Mouse (Mus musculus): ENCODE results near the gene Zfp933. TPM values are rescaled to one million over a fixed set of nuclear protein-coding genes. Genes with fewer than 3 reads are reported as not detected.
"Not testable (repeated sequence)": the region's sequence is repeated elsewhere in the genome, so short reads cannot be mapped to it uniquely, and the experiment has no call there.

Gene Zfp933
- polyA plus RNA-seq, 1 experiment = 0.37 TPM

GRCm38 (mm10) chr4:147878537-147878936 is 30.4 kb upstream of the Zfp933 start:
- no peak for DNase-seq (ENCODE audit: low read depth in 1 of 2, low spot score in 2 of 2)
- Histone ChIP-seq H3K4me3 (ENCODE audit: extremely low read depth, insufficient read depth, insufficient read length) (no peak overlapping the region), H3K4me1 (ENCODE audit: control insufficient read depth, insufficient read depth, insufficient read length) (no peaks in the 10 kb centered on the region), H3K27me3 (ENCODE audit: control insufficient read depth, insufficient read depth, low read length) (no peaks in the 10 kb centered on the region), H3K27ac (ENCODE audit: insufficient read depth, low read length) (no peak overlapping the region), H3K36me3 (ENCODE audit: control insufficient read depth, insufficient read depth, low read length) (peaks cover 28% of the 10 kb centered on the region)
- WGBS = 97% methylated on average over 9 of the region's 9 CpGs
- TF ChIP-seq CTCF (IDR thresholded peaks at IDR 0.05; ENCODE audit: extremely low read depth, insufficient read depth, insufficient read length, insufficient replicate concordance) (no peak), POLR2A (IDR thresholded peaks at IDR 0.05; ENCODE audit: low read depth, low read length) (no peak)

GRCm38 (mm10) chr4:147875852-147876575 is 27.8 kb upstream of the Zfp933 start:
- Histone ChIP-seq H3K36me3 (ENCODE audit: control insufficient read depth, insufficient read depth, low read length) (peaks cover 22% of the 10 kb centered on the region), H3K4me1 (ENCODE audit: control insufficient read depth, insufficient read depth, insufficient read length) (no peaks in the 10 kb centered on the region), H3K27me3 (ENCODE audit: control insufficient read depth, insufficient read depth, low read length) (no peaks in the 10 kb centered on the region), H3K4me3 (ENCODE audit: extremely low read depth, insufficient read depth, insufficient read length) (no peak overlapping the region), H3K27ac (ENCODE audit: insufficient read depth, low read length) (no peak overlapping the region)
- TF ChIP-seq POLR2A (IDR thresholded peaks at IDR 0.05; ENCODE audit: low read depth, low read length) (no peak), CTCF (IDR thresholded peaks at IDR 0.05; ENCODE audit: extremely low read depth, insufficient read depth, insufficient read length, insufficient replicate concordance) (no peak)
- WGBS = 72% methylated on average over 4 of the region's 4 CpGs
- no peak for DNase-seq (ENCODE audit: low read depth in 1 of 2, low spot score in 2 of 2)

- H3K27ac ChIP-seq (ENCODE audit: insufficient read depth, low read length) = no peak overlapping the region
These were observed 21.1 kb upstream of the Zfp933 start for GRCm38 (mm10) chr4:147869238-147869637.

GRCm38 (mm10) chr4:147868450-147869031 is 20.4 kb upstream of the Zfp933 start, which contains the start of the genes Miip and Fv1:
Miip (minus strand) TSS chr4:147868816.
Fv1 (plus strand) TSS chr4:147868979.
- H3K27me3 ChIP-seq (ENCODE audit: control insufficient read depth, insufficient read depth, low read length) = no peaks in the 10 kb centered on the region

More at GRCm38 (mm10) chr4:147869238-147869637, 21.1 kb upstream of the Zfp933 start:
- H3K27me3 ChIP-seq (ENCODE audit: control insufficient read depth, insufficient read depth, low read length) = no peaks in the 10 kb centered on the region
- peaks cover 11% of the 10 kb centered on the region for H3K36me3 ChIP-seq (ENCODE audit: control insufficient read depth, insufficient read depth, low read length)
- no peak for DNase-seq (ENCODE audit: low read depth in 1 of 2, low spot score in 2 of 2)
- peak overlapping the region; percentile 86 for H3K4me3 ChIP-seq (ENCODE audit: extremely low read depth, insufficient read depth, insufficient read length)
- peaks cover 8% of the 10 kb centered on the region; the same call in 1 of the 2 replicates for H3K4me1 ChIP-seq (ENCODE audit: control insufficient read depth, insufficient read depth, insufficient read length)
- TF ChIP-seq CTCF (IDR thresholded peaks at IDR 0.05; ENCODE audit: extremely low read depth, insufficient read depth, insufficient read length, insufficient replicate concordance) (no peak), POLR2A (IDR thresholded peaks at IDR 0.05; ENCODE audit: low read depth, low read length) (no peak)
- WGBS = 18% methylated on average over 5 of the region's 5 CpGs

GRCm38 (mm10) chr4:147867563-147868449 is 19.6 kb upstream of the Zfp933 start:
- Histone ChIP-seq H3K36me3 (ENCODE audit: control insufficient read depth, insufficient read depth, low read length) (peaks cover 9% of the 10 kb centered on the region), H3K4me3 (ENCODE audit: extremely low read depth, insufficient read depth, insufficient read length) (peak overlapping the region; percentile 96), H3K4me1 (ENCODE audit: control insufficient read depth, insufficient read depth, insufficient read length) (peaks cover 8% of the 10 kb centered on the region; the same call in 1 of the 2 replicates), H3K27me3 (ENCODE audit: control insufficient read depth, insufficient read depth, low read length) (no peaks in the 10 kb centered on the region), H3K27ac (ENCODE audit: insufficient read depth, low read length) (peak overlapping the region; percentile 69)
- DNase-seq (ENCODE audit: low read depth in 1 of 2, low spot score in 2 of 2) = no peak
- WGBS = 7% methylated on average over 22 of the region's 22 CpGs
- no peak for TF ChIP-seq POLR2A (IDR thresholded peaks at IDR 0.05; ENCODE audit: low read depth, low read length)
- TF ChIP-seq CTCF (IDR thresholded peaks at IDR 0.05; ENCODE audit: extremely low read depth, insufficient read depth, insufficient read length, insufficient replicate concordance) = no peak

More at GRCm38 (mm10) chr4:147868450-147869031, 20.4 kb upstream of the Zfp933 start, which contains the start of the genes Miip and Fv1:
- Histone ChIP-seq H3K36me3 (ENCODE audit: control insufficient read depth, insufficient read depth, low read length) (peaks cover 12% of the 10 kb centered on the region), H3K27ac (ENCODE audit: insufficient read depth, low read length) (peak within 1 kb of the TSS; percentile 69), H3K4me3 (ENCODE audit: extremely low read depth, insufficient read depth, insufficient read length) (peak within 1 kb of the TSS; percentile 96), H3K4me1 (ENCODE audit: control insufficient read depth, insufficient read depth, insufficient read length) (peaks cover 8% of the 10 kb centered on the region; the same call in 1 of the 2 replicates)
- peak; percentile 32 for TF ChIP-seq POLR2A (IDR thresholded peaks at IDR 0.05; ENCODE audit: low read depth, low read length)
- no peak for TF ChIP-seq CTCF (IDR thresholded peaks at IDR 0.05; ENCODE audit: extremely low read depth, insufficient read depth, insufficient read length, insufficient replicate concordance)
- WGBS = under 1% methylated on average over 30 of the region's 30 CpGs
- peak; percentile 89 to 98 for DNase-seq (ENCODE audit: low read depth in 1 of 2, low spot score in 2 of 2)

GRCm38 (mm10) chr4:147866793-147867192 is 18.6 kb upstream of the Zfp933 start:
- WGBS = 80% methylated on average over 3 of the region's 3 CpGs
- DNase-seq (ENCODE audit: low read depth in 1 of 2, low spot score in 2 of 2); H3K4me3 ChIP-seq (ENCODE audit: extremely low read depth, insufficient read depth, insufficient read length); H3K27me3 ChIP-seq (ENCODE audit: control insufficient read depth, insufficient read depth, low read length); H3K4me1 ChIP-seq (ENCODE audit: control insufficient read depth, insufficient read depth, insufficient read length); H3K27ac ChIP-seq (ENCODE audit: insufficient read depth, low read length): not testable (repeated sequence)
- H3K36me3 ChIP-seq (ENCODE audit: control insufficient read depth, insufficient read depth, low read length) = peaks cover 15% of the 10 kb centered on the region

All from spleen, adult 2 months (tissue).